Mouse (Mus musculus) heart, postnatal 36 days (tissue): Measurements from ENCODE around the gene Acoxl. TPM values are rescaled to one million over a fixed set of nuclear protein-coding genes. Genes with fewer than 3 reads are reported as not detected.

Experiments
- DNase-seq, 2 experiments: peaks; one replicate each; pipeline ENCODE4 v3.0.0; 2021 to 2022
- intact Hi-C: fragments of 180-260 bp; cut with DNase I; formaldehyde crosslinking; loops from one replicate; pipeline ENCODE4 v1.15.1; 2025
- total RNA-seq, 2 experiments: library from RNA; stranded (reverse); gene quantifications; 2 replicates each; pipeline ENCODE4 v1.2.3; 2021

Acoxl gene
- not detected for total RNA-seq

DNA sequence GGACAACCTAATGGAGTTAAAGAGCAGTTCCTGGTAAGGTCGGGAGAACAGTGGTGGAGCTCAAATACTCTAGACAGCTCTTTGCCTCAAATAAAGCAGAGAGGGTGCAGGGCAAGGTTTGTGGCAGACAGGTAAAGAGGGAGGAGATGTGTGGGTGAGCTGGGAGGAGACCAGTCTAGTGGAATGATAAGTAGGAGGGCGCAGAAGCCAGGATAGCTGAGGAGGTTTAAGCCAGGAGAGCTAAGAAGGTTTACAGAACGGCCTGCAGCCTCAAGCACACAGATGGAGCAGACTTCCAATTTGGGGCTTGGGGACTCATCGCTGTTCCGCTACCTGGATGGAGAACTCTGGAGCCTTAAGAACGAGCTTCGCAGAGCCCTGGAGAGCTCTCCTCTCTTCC lies at the start of gene Acoxl:
Gene Acoxl (plus strand): TSS at position 301 of the 400 bp plus-strand sequence.
- intact Hi-C loops: no loop called here
- no peak for DNase-seq

GRCm38 (mm10) chr2:127789138-127789537 lies 49.5 kb upstream of the Acoxl start:
- DNase-seq: no peak
- intact Hi-C loops: no loop called here

DNA sequence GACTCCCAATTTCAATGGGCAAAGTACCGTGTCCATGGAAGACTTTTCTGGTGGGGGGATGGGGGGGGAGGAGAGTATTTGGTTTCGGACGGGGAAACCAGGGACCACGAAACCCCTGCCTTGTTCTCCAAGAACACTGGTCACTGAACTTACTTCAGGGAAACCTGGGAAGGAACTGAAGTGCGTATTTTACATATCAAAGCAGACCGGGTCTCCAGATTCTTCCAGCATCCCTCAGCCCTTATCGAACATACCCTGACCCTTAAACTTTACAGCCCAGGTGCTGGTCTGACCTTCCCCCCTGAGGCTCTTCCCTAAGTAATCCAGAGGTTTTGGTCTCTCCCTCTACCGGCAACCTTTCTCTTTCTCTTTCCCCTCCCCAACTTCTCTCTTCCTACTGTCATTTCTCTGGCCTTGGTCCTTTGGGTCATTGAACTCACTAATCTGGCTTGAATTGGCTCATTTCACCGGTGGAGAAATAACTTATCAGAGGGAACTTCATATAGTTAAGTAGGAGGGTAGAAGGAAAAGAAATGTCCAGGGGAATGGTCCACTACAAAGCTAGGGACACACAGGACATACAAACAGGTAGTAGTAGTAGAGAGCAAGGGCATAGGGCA lies 48.9 kb upstream of the Acoxl start:
- no peak for DNase-seq
- intact Hi-C loops: no loop called here

- intact Hi-C loops: no loop called here
- DNase-seq: peak; percentile 83 to 86
Measured at GRCm38 (mm10) chr2:127791919-127792603, 46.6 kb upstream of the Acoxl start, which contains the start of gene Mtln. Gene Mtln, minus strand, starts transcription at chr2:127792488.

GRCm38 (mm10) chr2:127831401-127832102 lies 7.1 kb upstream of the Acoxl start, which contains the start of gene Bub1:
Gene Bub1, minus strand, starts transcription at chr2:127831865.
- peak; percentile 89 to 94 for DNase-seq
- intact Hi-C loops: no loop called here

DNA sequence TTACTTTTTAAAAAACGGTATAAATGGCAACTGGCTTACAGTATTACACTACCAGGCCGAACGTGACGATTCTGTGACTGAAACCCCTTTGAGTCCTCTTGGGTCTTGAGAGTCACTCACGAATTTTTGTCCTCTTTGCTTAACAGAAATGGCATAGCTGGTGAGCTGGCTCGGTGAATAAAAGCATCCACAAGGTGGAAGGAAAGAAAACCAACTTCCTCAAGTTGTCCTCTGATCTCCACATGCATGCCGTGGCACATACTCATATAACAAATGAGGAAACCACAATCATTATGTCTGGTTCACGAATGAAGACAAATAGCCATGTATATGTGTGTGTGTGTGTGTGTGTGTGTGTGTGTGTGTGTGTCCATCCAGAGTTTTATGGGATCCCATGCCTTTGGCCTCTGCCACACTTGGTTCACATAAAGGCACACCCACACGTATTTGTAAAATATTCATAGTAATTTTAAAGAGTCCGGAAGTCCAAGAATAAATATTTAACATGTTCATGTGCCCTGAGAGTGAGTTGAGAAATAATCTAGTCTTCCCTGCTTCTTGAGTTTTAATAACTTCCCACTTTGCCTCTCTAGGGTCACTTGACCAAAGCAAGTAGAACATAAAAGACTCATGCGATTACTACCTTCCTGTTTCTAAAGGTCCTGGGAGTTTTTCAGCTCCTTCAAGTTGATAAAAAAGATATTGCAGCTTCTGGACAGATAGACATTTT lies 6.4 kb upstream of the Acoxl start:
- DNase-seq: no peak
- intact Hi-C loops: no loop called here

DNA sequence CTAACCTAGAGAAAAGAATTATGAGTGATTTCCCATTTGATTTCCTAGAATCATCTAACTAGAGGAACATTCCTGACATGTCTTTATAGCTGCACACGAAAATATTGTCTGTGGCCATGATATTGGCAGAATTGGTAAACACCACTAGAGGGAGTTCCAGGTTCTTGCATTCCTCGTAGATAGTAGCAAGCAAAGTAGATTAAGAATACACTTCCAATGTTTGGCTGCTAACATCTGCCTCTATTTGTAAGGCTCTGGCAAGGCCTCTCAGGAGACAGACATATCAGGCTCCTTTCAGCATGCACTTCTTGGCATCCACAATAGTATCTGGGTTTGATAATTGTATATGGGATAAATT lies 5.9 kb upstream of the Acoxl start:
- no peak for DNase-seq
- intact Hi-C loops: no loop called here

- DNase-seq: no peak
- intact Hi-C loops: no loop called here
Measured at GRCm38 (mm10) chr2:127839425-127839824, 749 bp downstream of the Acoxl start.

DNA sequence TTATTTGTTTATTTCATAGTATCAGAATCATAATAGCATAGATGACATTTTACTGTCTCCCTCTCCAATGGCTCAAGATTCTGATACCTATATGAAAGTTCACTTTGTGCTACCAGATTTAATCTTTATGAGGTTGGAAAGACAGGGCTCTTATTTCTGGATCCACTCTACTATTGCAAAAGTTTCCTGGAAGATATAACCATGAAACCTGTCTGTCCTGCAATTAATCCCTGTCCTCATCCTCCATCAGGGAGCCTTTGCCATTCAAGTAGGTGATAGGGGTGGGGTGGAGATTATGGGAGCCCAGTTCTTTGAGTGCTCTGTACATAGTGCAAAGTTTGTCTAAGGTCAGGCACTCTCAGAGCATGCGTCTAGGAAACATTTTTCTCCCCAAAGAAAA lies 2.7 kb downstream of the Acoxl start:
- DNase-seq: no peak
- intact Hi-C loops: loop anchor here (5.0 kb wide), 1 partner anchor 234 kb away; no protein-coding TSS in a partner anchor

DNA sequence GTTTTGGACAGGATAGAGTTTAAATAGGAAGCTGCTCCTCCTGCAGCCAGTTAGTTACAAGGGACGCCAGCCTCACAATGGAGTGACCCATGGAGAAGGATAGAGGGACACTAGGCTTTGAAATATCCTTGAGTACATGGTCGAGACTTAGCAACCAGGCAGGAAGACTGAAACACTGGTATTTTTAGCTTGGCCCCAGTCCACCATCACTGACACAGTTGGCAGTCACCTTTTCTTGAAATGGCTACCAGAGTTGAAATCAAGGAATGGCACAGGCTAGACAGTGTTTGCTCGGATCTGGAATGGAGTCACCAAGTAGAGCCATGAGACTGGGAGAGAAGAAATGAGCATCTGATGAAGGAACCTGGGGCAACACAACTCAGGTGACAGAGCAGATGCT lies 3.7 kb downstream of the Acoxl start:
- intact Hi-C loops: loop anchor here (5.0 kb wide), 1 partner anchor 235 kb away; no protein-coding TSS in a partner anchor
- DNase-seq: no peak

DNA sequence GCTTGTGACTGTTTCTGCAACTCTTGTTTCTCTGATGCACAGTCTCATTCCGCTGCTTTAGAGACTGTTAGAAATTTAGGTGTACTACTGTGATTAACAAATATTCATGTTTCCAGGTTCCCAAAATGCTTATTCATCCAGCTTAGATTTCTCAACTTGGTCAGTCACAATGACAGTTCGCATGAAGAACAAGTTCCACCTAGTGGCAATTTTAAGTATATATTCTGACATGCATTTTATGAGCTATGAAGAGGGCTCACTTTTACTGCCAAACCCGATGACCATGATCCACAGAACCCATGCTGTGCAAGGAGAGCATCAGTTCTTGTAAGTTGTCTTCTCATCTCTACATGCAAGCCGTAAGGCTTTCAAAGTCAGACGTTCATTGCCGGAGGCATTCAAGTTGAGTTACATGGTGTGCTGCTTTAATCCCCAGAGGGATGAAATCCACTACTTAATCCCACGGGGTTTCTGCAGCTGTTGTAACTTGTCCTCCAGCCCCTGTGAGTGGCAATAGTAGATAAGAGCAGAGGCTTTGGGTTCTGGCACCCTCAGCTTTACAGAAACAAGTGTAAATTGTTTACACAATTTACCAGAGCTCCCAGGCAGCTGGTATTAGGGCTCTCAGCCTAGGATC lies 6.8 kb downstream of the Acoxl start:
- DNase-seq: peak in 1 of 2 experiments; percentile 19
- intact Hi-C loops: no loop called here

DNA sequence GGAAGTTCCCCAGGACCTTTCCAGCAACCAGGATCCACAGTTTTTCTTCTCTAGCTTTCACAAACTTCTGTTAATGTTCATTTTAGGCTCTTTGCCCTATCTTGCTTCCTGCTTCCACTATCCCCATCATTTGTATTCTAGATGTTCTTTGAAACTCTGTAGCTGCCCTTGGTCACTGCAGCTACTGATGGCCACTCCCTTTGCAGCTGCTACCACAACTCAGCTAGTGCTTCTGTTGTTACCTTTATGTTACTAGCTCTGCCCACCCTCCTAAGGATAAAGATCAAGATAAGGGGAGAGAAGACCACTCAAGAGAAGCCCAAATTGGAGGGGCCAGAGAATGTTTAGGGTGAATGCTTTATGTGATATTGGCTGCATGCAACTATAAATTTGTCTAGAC lies 7.3 kb downstream of the Acoxl start:
- intact Hi-C loops: no loop called here
- no peak for DNase-seq

DNA sequence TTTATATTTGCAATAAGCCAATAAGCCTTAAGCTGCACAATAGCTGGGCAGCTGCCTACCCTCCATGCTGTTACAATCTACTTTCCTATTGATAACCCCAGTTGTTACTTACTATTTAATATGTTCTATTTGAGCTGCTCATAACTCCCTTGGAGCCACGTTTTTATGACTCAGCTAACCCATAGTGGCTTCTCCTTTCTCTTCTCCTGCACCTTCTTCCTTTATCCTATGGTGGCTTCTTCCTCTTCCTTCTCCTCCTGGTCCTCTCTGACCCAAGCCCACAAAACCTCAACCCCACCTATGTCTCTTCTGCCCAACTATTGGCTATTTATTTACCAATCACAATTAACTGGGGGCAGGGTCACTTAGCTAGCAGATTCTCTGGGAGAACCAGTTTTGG lies 7.9 kb downstream of the Acoxl start:
- intact Hi-C loops: no loop called here
- no peak for DNase-seq

- intact Hi-C loops: no loop called here
- no peak for DNase-seq
Measured at GRCm38 (mm10) chr2:127850371-127850770, 11.7 kb downstream of the Acoxl start.

DNA sequence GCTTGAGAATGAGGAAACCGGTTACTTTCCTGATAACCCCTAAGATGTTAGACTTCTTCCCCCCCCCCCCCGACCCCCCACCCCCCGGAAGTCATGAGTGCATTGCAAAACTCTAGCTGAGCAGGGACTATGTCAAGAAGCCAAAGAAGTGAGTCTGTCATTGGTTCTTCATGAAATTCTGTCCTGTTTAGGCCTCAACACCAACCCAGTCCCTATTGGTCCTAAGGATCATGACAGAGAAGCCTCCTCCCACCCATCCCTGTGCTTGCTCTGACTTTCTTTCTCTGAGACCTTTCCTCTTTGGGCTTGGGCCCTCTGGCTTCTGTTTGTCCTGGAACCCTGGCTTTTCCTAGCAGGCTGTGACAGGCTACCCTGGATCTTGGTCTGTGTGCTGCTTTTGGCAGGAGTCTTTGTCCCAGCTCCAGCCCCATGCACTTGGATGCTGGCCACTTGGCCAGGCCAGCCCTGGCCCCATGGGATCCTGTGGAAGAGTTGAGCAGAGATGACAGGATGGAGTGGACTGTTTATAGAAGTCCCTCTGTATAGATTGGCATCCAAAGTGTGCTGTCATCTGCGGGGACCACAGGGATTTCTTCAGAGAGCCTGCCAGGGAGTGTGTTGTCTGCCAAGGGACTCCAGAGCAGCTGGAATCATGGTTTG lies 15.8 kb downstream of the Acoxl start:
- intact Hi-C loops: no loop called here

GRCm38 (mm10) chr2:127864381-127864780 lies 25.7 kb downstream of the Acoxl start:
- no peak for DNase-seq
- intact Hi-C loops: no loop called here

More for the DNA sequence above, 15.8 kb downstream of the Acoxl start:
- DNase-seq: peak; percentile 87 to 91

GRCm38 (mm10) chr2:127881063-127881462 lies 42.4 kb downstream of the Acoxl start:
- intact Hi-C loops: no loop called here
- DNase-seq: no peak

DNA sequence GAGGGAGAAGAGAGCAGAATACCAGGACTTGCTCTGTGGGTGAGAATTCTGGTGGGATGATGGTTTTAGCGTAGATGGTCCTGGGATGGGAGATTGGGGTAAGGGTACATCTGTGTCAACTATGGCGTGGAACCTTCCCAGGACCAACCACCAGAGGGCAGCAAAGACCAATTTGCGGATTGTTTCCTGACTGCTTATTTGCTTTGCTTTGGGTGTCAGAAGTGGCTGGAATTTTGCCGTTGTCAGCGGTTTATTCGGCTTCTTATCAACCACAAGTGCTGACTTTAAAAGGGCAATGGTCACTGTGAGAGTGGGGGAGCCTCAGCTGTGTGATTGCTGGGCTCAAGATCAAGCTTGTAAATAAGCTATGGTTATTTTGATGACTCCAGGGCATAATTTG lies 50.8 kb downstream of the Acoxl start:
- intact Hi-C loops: loop anchor here (1.0 to 2.0 kb wide), 3 partner anchors 235 to 684 kb away; no protein-coding TSS in a partner anchor

GRCm38 (mm10) chr2:127889979-127890378 lies 51.3 kb downstream of the Acoxl start:
- intact Hi-C loops: loop anchor here (1.0 to 2.0 kb wide), 4 partner anchors 235 to 683 kb away; no protein-coding TSS in a partner anchor
- DNase-seq: no peak

More for the DNA sequence above, 50.8 kb downstream of the Acoxl start:
- peak; percentile 87 to 94 for DNase-seq

GRCm38 (mm10) chr2:127890526-127890925 lies 51.9 kb downstream of the Acoxl start:
- no peak for DNase-seq
- intact Hi-C loops: loop anchor here (1.0 kb wide), 1 partner anchor 506 kb away; no protein-coding TSS in a partner anchor
